Comparison of ENCODE assay signal across 8 mouse cellular contexts in genomic region chr9:48649851-48650685, GRCm38 (mm10). TPM values are rescaled to one million over a fixed set of nuclear protein-coding genes. Genes with fewer than 3 reads are reported as not detected.
DNase-seq lines count a peak whose midpoint lies in the region; ATAC-seq and TF ChIP-seq lines count a peak whose summit lies in the region.

No protein-coding gene starts in this region.

- no peak for DNase-seq in lung, embryonic 14.5 days
- no peak for DNase-seq in lung, postnatal 14 days
- DNase-seq in embryonic facial prominence, embryonic 10.5 days (ENCODE audit: low spot score) = peak; percentile 22
- no peak for DNase-seq in frontal cortex, postnatal 25 days (ENCODE audit: low spot score in 2 of 2)
- DNase-seq in adrenal gland, postnatal 4 days (ENCODE audit: low spot score in 2 of 2) = no peak
- DNase-seq in left cerebral cortex, postnatal 14 days (ENCODE audit: low spot score in 2 of 2) = no peak

- H3K4me2 ChIP-seq in lung, embryonic 14.5 days = peak overlapping the region; percentile 55; the same call in 1 of the 2 replicates
- peak overlapping the region; percentile 69 for H3K4me2 ChIP-seq in heart, embryonic 15.5 days
- H3K4me2 ChIP-seq in liver, embryonic 16.5 days (ENCODE audit: low read depth, low read length) = peak overlapping the region; percentile 67

- H3K9ac ChIP-seq in lung, embryonic 14.5 days = no peak overlapping the region
- H3K9ac ChIP-seq in heart, embryonic 15.5 days = 0 out of 2 replicates have a peak overlapping the region, but pooled peaks have one; percentile 38
- peak overlapping the region; percentile 39; the same call in 1 of the 2 replicates for H3K9ac ChIP-seq in liver, embryonic 16.5 days (ENCODE audit: low read depth, low read length)

- 46% methylated on average over 17 of the region's 17 CpGs for WGBS in lung, embryonic 14.5 days
- 28% methylated on average over 17 of the region's 17 CpGs for WGBS in embryonic facial prominence, embryonic 10.5 days
- WGBS in heart, embryonic 15.5 days = 51% methylated on average over 17 of the region's 17 CpGs
- WGBS in liver, embryonic 16.5 days (ENCODE audit: insufficient replicate concordance) = 32% methylated on average over 17 of the region's 17 CpGs

- H3K4me1 ChIP-seq in lung, embryonic 14.5 days (ENCODE audit: insufficient read depth) = peaks cover 6% of the 10 kb centered on the region; the same call in 1 of the 2 replicates
- peaks cover 77% of the 10 kb centered on the region for H3K4me1 ChIP-seq in embryonic facial prominence, embryonic 10.5 days
- H3K4me1 ChIP-seq in heart, embryonic 15.5 days (replicated peaks) = peaks cover 24% of the 10 kb centered on the region
- peaks cover 18% of the 10 kb centered on the region for H3K4me1 ChIP-seq in liver, embryonic 16.5 days (ENCODE audit: control insufficient read depth, low read depth, low read length)

- no peaks in the 10 kb centered on the region for H3K36me3 ChIP-seq in lung, embryonic 14.5 days (ENCODE audit: insufficient read depth)
- H3K36me3 ChIP-seq in embryonic facial prominence, embryonic 10.5 days (replicated peaks) = no peaks in the 10 kb centered on the region
- H3K36me3 ChIP-seq in heart, embryonic 15.5 days = no peaks in the 10 kb centered on the region
- H3K36me3 ChIP-seq in liver, embryonic 16.5 days (ENCODE audit: control insufficient read depth, insufficient read depth) = no peaks in the 10 kb centered on the region

- H3K27ac ChIP-seq in lung, embryonic 14.5 days (ENCODE audit: low read depth) = no peak overlapping the region
- H3K27ac ChIP-seq in embryonic facial prominence, embryonic 10.5 days (replicated peaks) = peak overlapping the region; percentile 82
- no peak overlapping the region for H3K27ac ChIP-seq in heart, embryonic 15.5 days
- H3K27ac ChIP-seq in liver, embryonic 16.5 days (ENCODE audit: low read length) = no peak overlapping the region

- no peak for ATAC-seq in lung, embryonic 14.5 days (ENCODE audit: insufficient read depth)
- ATAC-seq in heart, embryonic 15.5 days (replicated peaks; ENCODE audit: insufficient number of reproducible peaks, insufficient read depth, low FRiP score, low read depth) = no peak
- no peak for ATAC-seq in liver, embryonic 16.5 days (ENCODE audit: low read depth)

- H3K27me3 ChIP-seq in lung, embryonic 14.5 days (ENCODE audit: insufficient read depth, low read length) = peaks cover 18% of the 10 kb centered on the region
- peaks cover 26% of the 10 kb centered on the region for H3K27me3 ChIP-seq in embryonic facial prominence, embryonic 10.5 days (replicated peaks; ENCODE audit: low read depth, poor library complexity, severe bottlenecking)
- H3K27me3 ChIP-seq in heart, embryonic 15.5 days = peaks cover 13% of the 10 kb centered on the region; the same call in 1 of the 2 replicates
- peaks cover 9% of the 10 kb centered on the region for H3K27me3 ChIP-seq in liver, embryonic 16.5 days (ENCODE audit: control insufficient read depth, insufficient read depth, low read depth, low read length)

- no peak for TF ChIP-seq CTCF in lung, embryonic 14.5 days (IDR thresholded peaks at IDR 0.05; ENCODE audit: low read depth)

- intact Hi-C loops in left cerebral cortex, postnatal 14 days (cut with DNase I) = loop anchor here (5.0 kb wide), 3 partner anchors 87 to 837 kb away; partner anchors contain the start of genes Ttc12 and Zbtb16

- no peaks in the 10 kb centered on the region for H3K9me3 ChIP-seq in lung, embryonic 14.5 days (ENCODE audit: low read depth, low read length)
- no peaks in the 10 kb centered on the region for H3K9me3 ChIP-seq in embryonic facial prominence, embryonic 10.5 days
- no peaks in the 10 kb centered on the region for H3K9me3 ChIP-seq in heart, embryonic 15.5 days (replicated peaks)
- H3K9me3 ChIP-seq in liver, embryonic 16.5 days (replicated peaks; ENCODE audit: control insufficient read depth, low read length) = no peaks in the 10 kb centered on the region

- H3K4me3 ChIP-seq in lung, embryonic 14.5 days (ENCODE audit: low read depth, low read length) = no peak overlapping the region
- H3K4me3 ChIP-seq in embryonic facial prominence, embryonic 10.5 days = peak overlapping the region; percentile 52
- H3K4me3 ChIP-seq in heart, embryonic 15.5 days = 0 out of 2 replicates have a peak overlapping the region, but pooled peaks have one; percentile 42
- peak overlapping the region; percentile 39 for H3K4me3 ChIP-seq in liver, embryonic 16.5 days (ENCODE audit: low read depth, low read length)

RNA-seq across cellular contexts. Expression of gene Nnmt, which starts 45.1 kb away (rescaled TPM):
- polyA plus RNA-seq in lung, embryonic 14.5 days (2014; fragmentation: Nextera tagmentation; extraction: Ambion mirVana) = 0.61 and 0.71 TPM in 2 replicates
- polyA plus RNA-seq in embryonic facial prominence, embryonic 10.5 days (2016; fragmentation: Nextera tagmentation; extraction: Ambion mirVana) = 0.59 and 0.61 TPM in 2 replicates
- 6.2 and 7.2 TPM in 2 replicates for polyA plus RNA-seq in heart, embryonic 15.5 days (2015; fragmentation: Nextera tagmentation; extraction: Ambion mirVana)
- 0.37 and 0.44 TPM in 2 replicates for polyA plus RNA-seq in liver, embryonic 16.5 days (2015; fragmentation: Nextera tagmentation; extraction: Ambion mirVana)
- 1 to 10 TPM; 5.5 to 7.0 TPM for total RNA-seq in adrenal gland, postnatal 4 days (2021)
- 1 to 10 TPM; 2.0 to 2.4 TPM for total RNA-seq in left cerebral cortex, postnatal 14 days (2021)
